Mouse (Mus musculus) hindbrain, embryonic 11.5 days (tissue): ENCODE data around the gene Olfr921. TPM values are rescaled to one million over a fixed set of nuclear protein-coding genes. Genes with fewer than 3 reads are reported as not detected.

Experiments used
- ATAC-seq: fragments of 200-750 bp; cut with Nextera tagmentation; 2 replicates; pipeline ENCODE4 v1.8.0; 2017; ENCODE audit warnings: mild to moderate bottlenecking, moderate TSS enrichment, moderate library complexity; ENCODE audit not compliant: low FRiP score
- DNase-seq: peaks from one replicate; pipeline ENCODE4 v3.0.0-alpha.2; 2015; ENCODE audit warnings: low spot score
- H3K27ac ChIP-seq: fragments of 300-500 bp; sonication (generic); 2 replicates; pipeline ENCODE4 v1.5.1; 2014; ENCODE audit warnings: mild to moderate bottlenecking, low read depth, low read length
- H3K27me3 ChIP-seq: fragments of 300-500 bp; sonication (generic); 2 replicates; pipeline ENCODE4 v1.6.1; 2014; ENCODE audit warnings: mild to moderate bottlenecking, low read length, moderate library complexity, mixed read lengths; ENCODE audit not compliant: control insufficient read depth, insufficient read depth
- H3K36me3 ChIP-seq: fragments of 300-500 bp; sonication (generic); 2 replicates; pipeline ENCODE4 v1.6.1; 2014; ENCODE audit warnings: mild to moderate bottlenecking, low read length, moderate library complexity, mixed read lengths; ENCODE audit not compliant: control insufficient read depth, insufficient read depth
- H3K4me1 ChIP-seq: fragments of 300-500 bp; sonication (generic); replicated peaks from 2 replicates; pipeline ENCODE4 v1.6.1; 2014; ENCODE audit warnings: low read length, mixed read lengths; ENCODE audit not compliant: control insufficient read depth, insufficient read depth
- H3K4me2 ChIP-seq: fragments of 300-500 bp; sonication (generic); replicated peaks from 2 replicates; pipeline ENCODE4 v1.6.1; 2014; ENCODE audit warnings: mild to moderate bottlenecking, low read depth, low read length
- H3K4me3 ChIP-seq: fragments of 300-500 bp; sonication (generic); 2 replicates; pipeline ENCODE4 v1.5.1; 2014; ENCODE audit warnings: low read depth, low read length
- H3K9ac ChIP-seq: fragments of 300-500 bp; sonication (generic); 2 replicates; pipeline ENCODE4 v1.6.1; 2014; ENCODE audit warnings: low read depth, low read length
- H3K9me3 ChIP-seq: fragments of 300-500 bp; sonication (generic); 2 replicates; pipeline ENCODE4 v1.6.1; 2016; ENCODE audit warnings: low read length; ENCODE audit not compliant: control insufficient read depth
- WGBS: fragments of 180-500 bp; shearing (Covaris S2); extraction: QIAGEN DNeasy Blood & Tissue Kit; methylation state at CpG from one replicate; pipeline ENCODE4 v1.1.7; 2014; 5-methylcytosine and 5-hydroxymethylcytosine counted together
- polyA plus RNA-seq: library from polyadenylated mRNA; unstranded; fragments of >200 nt; fragmentation: Nextera tagmentation; extraction: Ambion mirVana; gene quantifications from 2 replicates; pipeline ENCODE4 v1.2.1, GENCODE M21; 2014

Olfr921 gene
- polyA plus RNA-seq, 1 experiment from 2014 or later, result not detected

DNA sequence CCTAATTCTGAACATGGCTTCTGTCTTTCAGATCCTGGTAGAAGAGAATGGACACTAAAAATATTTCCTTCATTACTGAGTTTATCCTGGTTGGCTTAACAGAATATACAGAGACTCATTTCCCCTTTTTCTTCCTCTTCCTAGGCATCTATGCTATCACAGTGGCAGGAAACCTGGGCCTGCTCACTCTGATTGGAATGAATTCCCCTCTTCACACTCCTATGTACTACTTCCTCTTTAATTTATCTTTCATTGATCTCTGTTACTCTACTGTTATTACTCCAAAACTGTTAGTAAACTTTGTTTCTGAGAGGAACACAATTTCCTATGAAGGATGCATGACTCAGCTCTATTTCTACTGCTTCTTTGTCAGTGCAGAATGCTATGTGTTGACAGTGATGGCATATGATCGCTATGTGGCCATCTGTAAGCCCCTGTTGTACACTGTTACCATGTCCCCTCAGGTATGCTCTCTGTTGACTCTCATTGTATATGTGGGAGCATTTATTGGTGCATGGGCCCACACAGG, 42.7 kb downstream of the Olfr921 start:
- ATAC-seq, result no peak
- no peaks in the 10 kb centered on the region for H3K9me3 ChIP-seq

DNA sequence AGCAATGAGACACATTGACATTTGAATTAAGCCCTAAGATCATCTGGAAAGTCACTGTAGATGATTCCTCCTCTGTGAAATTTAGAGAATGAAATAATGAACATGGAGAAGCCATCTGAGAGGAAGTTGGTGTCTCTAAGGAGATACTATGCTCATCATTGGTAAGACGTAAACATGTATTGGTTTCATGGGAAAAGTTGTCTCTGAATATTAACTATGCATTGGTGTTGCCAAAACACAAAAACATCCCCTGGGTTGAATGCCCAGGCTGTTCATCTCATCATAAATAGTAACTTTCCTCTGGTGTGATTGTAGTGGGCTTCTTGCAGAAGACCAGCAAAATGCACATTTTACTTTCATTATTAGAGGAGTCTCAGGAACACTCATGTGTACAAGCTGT, 53.4 kb downstream of the Olfr921 start, which contains the start of gene Olfr923:
Olfr923 (plus strand) TSS at position 301 of the 400 bp plus-strand sequence.
- H3K4me3 ChIP-seq, result no peak within 1 kb of the TSS
- WGBS, result 90% methylated on average over 1 of the region's 1 CpGs
- ATAC-seq, result no peak

More for the DNA sequence above, 42.7 kb downstream of the Olfr921 start:
- WGBS, result 90% methylated on average over 1 of the region's 1 CpGs
- no peaks in the 10 kb centered on the region for H3K27me3 ChIP-seq
- H3K27ac ChIP-seq, result no peak overlapping the region
- no peak overlapping the region for H3K4me2 ChIP-seq
- no peaks in the 10 kb centered on the region for H3K4me1 ChIP-seq
- H3K9ac ChIP-seq, result no peak overlapping the region
- H3K4me3 ChIP-seq, result no peak overlapping the region
- no peaks in the 10 kb centered on the region for H3K36me3 ChIP-seq
- DNase-seq, result no peak

More for the DNA sequence above, 53.4 kb downstream of the Olfr921 start, which contains the start of gene Olfr923:
- Histone ChIP-seq H3K9ac (no peak within 1 kb of the TSS), H3K9me3 (no peaks in the 10 kb centered on the region), H3K27ac (no peak within 1 kb of the TSS), H3K4me1 (no peaks in the 10 kb centered on the region), H3K4me2 (no peak within 1 kb of the TSS), H3K36me3 (no peaks in the 10 kb centered on the region), H3K27me3 (no peaks in the 10 kb centered on the region)
- no peak for DNase-seq

Other genes starting within 250 kb of the Olfr921 start
- gene Olfr910, start 235.2 kb upstream of the Olfr921 start, polyA plus RNA-seq, result not detected in 2 replicates
- not detected in 2 replicates for gene Olfr912, start 192.9 kb upstream of the Olfr921 start, polyA plus RNA-seq
- not detected in 2 replicates for gene Olfr913, start 180.3 kb upstream of the Olfr921 start, polyA plus RNA-seq
- not detected in 2 replicates for gene Olfr914, start 168.0 kb upstream of the Olfr921 start, polyA plus RNA-seq
- not detected in 2 replicates for gene Olfr916, start 113.2 kb upstream of the Olfr921 start, polyA plus RNA-seq
- gene Olfr917, start 107.2 kb upstream of the Olfr921 start, polyA plus RNA-seq, result not detected in 2 replicates
- gene Olfr918, start 98.5 kb upstream of the Olfr921 start, polyA plus RNA-seq, result not detected in 2 replicates
- gene Olfr919, start 69.4 kb upstream of the Olfr921 start, polyA plus RNA-seq, result not detected in 2 replicates
- gene Vwa5a, start 54.8 kb upstream of the Olfr921 start, polyA plus RNA-seq, result 9.9 and 11.1 TPM in 2 replicates
- 0.05 TPM in 1 of 2 replicates, not detected in the other for gene Olfr920, start 20.8 kb upstream of the Olfr921 start, polyA plus RNA-seq
- gene Olfr922, start 41.5 kb downstream of the Olfr921 start, polyA plus RNA-seq, result not detected in 2 replicates
- not detected in 2 replicates for gene Olfr923, start 53.5 kb downstream of the Olfr921 start, polyA plus RNA-seq
- gene Olfr924, start 71.4 kb downstream of the Olfr921 start, polyA plus RNA-seq, result not detected in 2 replicates
- not detected in 2 replicates for gene Olfr26, start 82.0 kb downstream of the Olfr921 start, polyA plus RNA-seq
- not detected in 2 replicates for gene Olfr926, start 104.1 kb downstream of the Olfr921 start, polyA plus RNA-seq
- gene Olfr930, start 156.7 kb downstream of the Olfr921 start, polyA plus RNA-seq, result not detected in 2 replicates
- not detected in 2 replicates for gene Olfr933, start 199.2 kb downstream of the Olfr921 start, polyA plus RNA-seq
- not detected in 2 replicates for gene Olfr934, start 215.2 kb downstream of the Olfr921 start, polyA plus RNA-seq
- gene Olfr935, start 226.6 kb downstream of the Olfr921 start, polyA plus RNA-seq, result not detected in 2 replicates